Mouse (Mus musculus): ENCODE measurements at regions not wholly inside any gene's neighbourhood (a gene's known extent, or its start where the extent isn't known, plus 50 kb on each side); places are given as distances from the start of the nearest gene placed in this dataset.

GRCm38 (mm10) chr16:77400276-77400891, 201.5 kb downstream of the Gm11146 start:
- DNase-seq (ENCODE audit: low spot score in 2 of 2): peak; percentile 63 to 76

GRCm38 (mm10) chr16:77399846-77400275, 202.0 kb downstream of the Gm11146 start:
- no peak for DNase-seq (ENCODE audit: low spot score in 2 of 2)

- no peak for DNase-seq (ENCODE audit: low spot score in 2 of 2)
These were observed 207.7 kb downstream of the Gm11146 start for GRCm38 (mm10) chr16:77394054-77394716.

- DNase-seq (ENCODE audit: low spot score in 2 of 2): no peak
These were observed 208.4 kb downstream of the Gm11146 start for GRCm38 (mm10) chr16:77393470-77393869.

- no peak for DNase-seq (ENCODE audit: low spot score in 2 of 2)
These were observed 209.7 kb downstream of the Gm11146 start for GRCm38 (mm10) chr16:77392205-77392604.

GRCm38 (mm10) chr16:77384021-77384729, 217.7 kb downstream of the Gm11146 start:
- DNase-seq (ENCODE audit: low spot score in 2 of 2): no peak

- DNase-seq (ENCODE audit: low spot score in 2 of 2): no peak
These were observed 219.1 kb downstream of the Gm11146 start for GRCm38 (mm10) chr16:77382790-77383189.

- DNase-seq (ENCODE audit: low spot score in 2 of 2): no peak
These were observed 229.1 kb downstream of the Gm11146 start for GRCm38 (mm10) chr16:77372768-77373167.

- no peak for DNase-seq (ENCODE audit: low spot score in 2 of 2)
These were observed 232.1 kb downstream of the Gm11146 start for GRCm38 (mm10) chr16:77369810-77370209.

GRCm38 (mm10) chr16:77365254-77365653, 236.6 kb downstream of the Gm11146 start:
- no peak for DNase-seq (ENCODE audit: low spot score in 2 of 2)

- no peak for DNase-seq (ENCODE audit: low spot score in 2 of 2)
These were observed 237.5 kb downstream of the Gm11146 start for GRCm38 (mm10) chr16:77364439-77364838.

- DNase-seq (ENCODE audit: low spot score in 2 of 2): no peak
These were observed 242.7 kb downstream of the Gm11146 start for GRCm38 (mm10) chr16:77359190-77359589.

- DNase-seq (ENCODE audit: low spot score in 2 of 2): no peak
These were observed 246.6 kb downstream of the Gm11146 start for GRCm38 (mm10) chr16:77355260-77355659.

GRCm38 (mm10) chr16:77354201-77354712, 247.6 kb downstream of the Gm11146 start:
- no peak for DNase-seq (ENCODE audit: low spot score in 2 of 2)

- DNase-seq (ENCODE audit: low spot score in 2 of 2): no peak
These were observed 255.8 kb downstream of the Gm11146 start for GRCm38 (mm10) chr16:77346128-77346527.

- DNase-seq (ENCODE audit: low spot score in 2 of 2): no peak
These were observed 269.6 kb downstream of the Gm11146 start for GRCm38 (mm10) chr16:77332285-77332684.

GRCm38 (mm10) chr16:77330996-77331395, 270.9 kb downstream of the Gm11146 start:
- no peak for DNase-seq (ENCODE audit: low spot score in 2 of 2)

GRCm38 (mm10) chr16:77329711-77330530, 272.0 kb downstream of the Gm11146 start:
- no peak for DNase-seq (ENCODE audit: low spot score in 2 of 2)

GRCm38 (mm10) chr16:77329160-77329691, 272.7 kb downstream of the Gm11146 start:
- DNase-seq (ENCODE audit: low spot score in 2 of 2): peak; percentile 29 to 38

- no peak for DNase-seq (ENCODE audit: low spot score in 2 of 2)
These were observed 273.2 kb downstream of the Gm11146 start for GRCm38 (mm10) chr16:77328628-77329159.

- no peak for DNase-seq (ENCODE audit: low spot score in 2 of 2)
These were observed 273.8 kb downstream of the Gm11146 start for GRCm38 (mm10) chr16:77328049-77328448.

Measured in frontal cortex, postnatal 36 days (tissue).